Mouse (Mus musculus): ENCODE measurements around the gene Shisal2a. TPM values are rescaled to one million over a fixed set of nuclear protein-coding genes. Genes with fewer than 3 reads are reported as not detected.

The Shisal2a gene
- total RNA-seq (2021): not detected

- DNase-seq: no peak
Measured at GRCm38 (mm10) chr4:108383183-108383714, at the start of gene Shisal2a. Gene Shisal2a (minus strand): TSS chr4:108383349.

GRCm38 (mm10) chr4:108431561-108431936 is 48.4 kb upstream of the Shisal2a start:
- DNase-seq: no peak

GRCm38 (mm10) chr4:108430656-108431560 is 47.8 kb upstream of the Shisal2a start:
- no peak for DNase-seq

- no peak for DNase-seq
Measured at GRCm38 (mm10) chr4:108428341-108428721, 45.2 kb upstream of the Shisal2a start.

GRCm38 (mm10) chr4:108427719-108428340 is 44.7 kb upstream of the Shisal2a start:
- DNase-seq: no peak

GRCm38 (mm10) chr4:108424587-108424986 is 41.4 kb upstream of the Shisal2a start:
- DNase-seq: no peak

GRCm38 (mm10) chr4:108407621-108408020 is 24.5 kb upstream of the Shisal2a start:
- DNase-seq: no peak

GRCm38 (mm10) chr4:108406861-108407401 is 23.8 kb upstream of the Shisal2a start, which contains the start of gene Gpx7:
Gene Gpx7 (minus strand): TSS chr4:108406961.
- peak in 1 of 2 experiments; percentile 5 for DNase-seq

- DNase-seq: peak; percentile 48 to 67
Measured at GRCm38 (mm10) chr4:108406138-108406860, 23.1 kb upstream of the Shisal2a start.

- no peak for DNase-seq
Measured at GRCm38 (mm10) chr4:108405766-108406137, 22.6 kb upstream of the Shisal2a start.

GRCm38 (mm10) chr4:108403861-108404635 is 20.9 kb upstream of the Shisal2a start:
- DNase-seq: no peak

- DNase-seq: no peak
Measured at GRCm38 (mm10) chr4:108400395-108400794, 17.2 kb upstream of the Shisal2a start.

- DNase-seq: no peak
Measured at GRCm38 (mm10) chr4:108394236-108394635, 11.1 kb upstream of the Shisal2a start.

GRCm38 (mm10) chr4:108392558-108392957 is 9.4 kb upstream of the Shisal2a start:
- DNase-seq: no peak

- no peak for DNase-seq
Measured at GRCm38 (mm10) chr4:108391124-108391523, 8.0 kb upstream of the Shisal2a start.

GRCm38 (mm10) chr4:108388741-108389140 is 5.6 kb upstream of the Shisal2a start:
- DNase-seq: no peak

GRCm38 (mm10) chr4:108387681-108388253 is 4.6 kb upstream of the Shisal2a start:
- DNase-seq: peak in 1 of 2 experiments; percentile 18

GRCm38 (mm10) chr4:108387106-108387505 is 4.0 kb upstream of the Shisal2a start:
- DNase-seq: no peak

GRCm38 (mm10) chr4:108386087-108386486 is 2.9 kb upstream of the Shisal2a start:
- no peak for DNase-seq

- DNase-seq: no peak
Measured at GRCm38 (mm10) chr4:108380146-108380545, 3.0 kb downstream of the Shisal2a start.

- DNase-seq: no peak
Measured at GRCm38 (mm10) chr4:108379476-108379875, 3.7 kb downstream of the Shisal2a start.

Measured in layer of hippocampus, postnatal 36 days (tissue).